Mouse (Mus musculus) liver, adult 10 weeks (tissue): Measurements from ENCODE around the gene Tiparp. TPM values are rescaled to one million over a fixed set of nuclear protein-coding genes. Genes with fewer than 3 reads are reported as not detected.

Experiments used
- polyA plus RNA-seq: library from polyadenylated mRNA; stranded (reverse); fragments of 350-450 nt; fragmentation: Illumina TruSeq; extraction: RNeasy Lipid Tissue Mini Kit (QIAGEN cat#74804); gene quantifications from one replicate; pipeline ENCODE4 v1.2.3, GENCODE M21; 2014; ENCODE audit warnings: low read depth, low replicate concordance

The Tiparp gene
- 12.2 TPM for polyA plus RNA-seq

GRCm38 (mm10) chr3:65527691-65528601 lies at the start of gene Tiparp:
Gene Tiparp, plus strand, starts transcription at chr3:65528410.

Other genes with a start within 250 kb of the Tiparp start
- 470 TPM for gene Ssr3, start 135.8 kb upstream of the Tiparp start, polyA plus RNA-seq
- 0.29 TPM for gene Lekr1, start 137.8 kb downstream of the Tiparp start, polyA plus RNA-seq